Mouse (Mus musculus) stomach, postnatal 0 days (tissue): ENCODE data around the gene Thsd4.

Experiments used
- CTCF ChIP-seq: IDR thresholded peaks from 2 replicates; pipeline ENCODE4 v1.5.1; 2016; ENCODE audit warnings: antibody characterized with exemption, low read depth, mild to moderate bottlenecking, moderate library complexity
- EP300 ChIP-seq: optimal IDR thresholded peaks from 2 replicates; pipeline ENCODE3; 2016; ENCODE audit warnings: antibody characterized with exemption

DNA sequence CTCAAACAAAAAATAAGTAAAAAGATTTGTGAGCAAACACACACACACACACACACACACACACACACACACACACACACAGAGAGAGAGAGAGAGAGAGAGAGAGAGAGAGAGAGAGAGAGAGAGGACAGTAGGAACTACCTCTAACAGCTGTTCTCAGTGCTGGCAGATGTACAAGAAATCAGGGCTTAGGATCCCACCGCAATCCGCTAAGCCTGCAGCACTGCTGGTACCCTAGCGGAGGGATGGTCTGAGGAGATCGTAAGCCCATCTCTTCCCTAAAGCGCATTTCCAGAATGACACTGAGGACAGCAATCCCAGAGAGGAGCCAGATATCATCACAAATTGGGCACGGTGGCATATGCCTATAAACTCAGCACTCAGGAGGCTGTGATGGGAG is 119.2 kb downstream of the Thsd4 start:
- TF ChIP-seq CTCF (no peak), EP300 (no peak)
